Mouse (Mus musculus) cerebellum, adult 18-20 months (tissue): ENCODE measurements around the gene Gar1.
A peak's percentile ranks its signal among the peaks of the same experiment; 100 is the strongest.

Experiments
- DNase-seq, 2 experiments: peaks; one replicate each; pipeline ENCODE4 v3.0.0; 2021

Gar1 gene

GRCm38 (mm10) chr3:129831035-129831568 is at the start of gene Gar1:
Gene Gar1, minus strand, starts transcription at chr3:129831396.
- peak; percentile 93 to 96 for DNase-seq

DNA sequence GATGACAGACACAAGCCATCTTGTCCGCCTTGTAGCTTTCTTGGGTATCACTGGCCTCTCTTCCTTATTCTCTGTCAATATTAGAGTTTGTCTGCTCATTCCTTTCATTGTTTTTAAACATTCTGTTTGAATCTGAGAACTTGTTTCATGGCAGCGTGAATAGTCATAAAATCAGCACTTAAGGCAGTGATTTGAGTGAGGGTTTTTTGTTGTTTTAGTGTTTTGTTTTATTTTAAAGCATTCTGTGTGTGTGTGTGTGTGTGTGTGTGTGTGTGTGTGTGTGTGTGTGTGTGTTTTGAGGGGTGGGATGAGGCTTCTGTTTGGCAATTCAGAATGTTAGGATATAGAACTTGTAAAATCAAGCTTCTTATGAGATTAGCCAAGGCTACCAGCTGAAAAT is 48.7 kb upstream of the Gar1 start:
- no peak for DNase-seq

- peak in 1 of 2 experiments; percentile 33 for DNase-seq
Observed at GRCm38 (mm10) chr3:129879131-129879757, 48.0 kb upstream of the Gar1 start.

DNA sequence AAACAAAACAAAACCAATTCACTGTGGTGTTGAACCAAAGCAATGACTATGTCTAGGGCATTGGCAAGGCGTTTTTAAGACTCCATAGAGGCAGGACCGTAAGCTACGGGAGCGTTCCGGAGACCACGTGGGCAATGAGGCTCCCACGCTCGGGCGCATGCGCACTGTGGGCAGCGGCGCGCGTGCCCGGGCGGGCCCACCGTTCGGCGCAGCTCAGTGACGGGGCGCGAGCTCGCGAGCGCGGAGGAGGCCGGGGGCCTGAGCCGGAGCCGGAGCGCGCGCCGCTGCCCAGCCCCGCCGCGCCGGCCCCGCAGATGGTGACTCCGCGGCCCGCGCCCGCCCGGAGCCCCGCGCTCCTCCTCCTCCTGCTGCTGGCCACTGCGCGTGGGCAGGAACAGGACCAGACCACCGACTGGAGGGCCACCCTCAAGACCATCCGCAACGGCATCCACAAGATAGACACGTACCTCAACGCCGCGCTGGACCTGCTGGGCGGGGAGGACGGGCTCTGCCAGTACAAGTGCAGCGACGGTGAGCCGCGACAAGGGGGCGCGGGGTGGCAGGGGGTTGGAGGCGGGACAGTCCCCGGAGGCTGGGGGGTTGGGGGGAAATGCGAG is 47.3 kb upstream of the Gar1 start, which contains the start of gene Pla2g12a:
Gene Pla2g12a (plus strand): TSS at position 202 of the 617 bp plus-strand sequence.
- DNase-seq: peak; percentile 90 to 97

GRCm38 (mm10) chr3:129877327-129877726 is 46.1 kb upstream of the Gar1 start:
- no peak for DNase-seq

DNA sequence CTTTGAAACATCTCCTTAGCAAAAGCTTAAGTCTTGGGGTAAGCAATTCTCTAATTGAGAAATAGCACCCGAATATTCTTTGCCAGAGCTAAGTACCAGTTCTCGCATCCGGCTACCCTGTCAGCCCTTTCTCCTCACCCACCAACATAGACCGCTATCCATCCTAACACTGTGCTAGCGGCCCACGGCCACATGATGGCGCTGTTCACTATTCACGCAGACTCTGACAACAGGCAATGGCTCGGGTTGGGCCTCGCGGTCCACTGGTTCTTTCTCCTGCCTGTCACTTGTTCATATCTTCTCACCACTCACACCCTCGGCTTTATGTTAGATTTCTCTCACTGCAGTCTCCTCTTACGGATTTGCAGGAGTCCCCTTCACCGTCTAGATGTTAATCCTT is 32.5 kb upstream of the Gar1 start:
- peak; percentile 44 to 56 for DNase-seq

- no peak for DNase-seq
Observed at GRCm38 (mm10) chr3:129862592-129862991, 31.4 kb upstream of the Gar1 start.

DNA sequence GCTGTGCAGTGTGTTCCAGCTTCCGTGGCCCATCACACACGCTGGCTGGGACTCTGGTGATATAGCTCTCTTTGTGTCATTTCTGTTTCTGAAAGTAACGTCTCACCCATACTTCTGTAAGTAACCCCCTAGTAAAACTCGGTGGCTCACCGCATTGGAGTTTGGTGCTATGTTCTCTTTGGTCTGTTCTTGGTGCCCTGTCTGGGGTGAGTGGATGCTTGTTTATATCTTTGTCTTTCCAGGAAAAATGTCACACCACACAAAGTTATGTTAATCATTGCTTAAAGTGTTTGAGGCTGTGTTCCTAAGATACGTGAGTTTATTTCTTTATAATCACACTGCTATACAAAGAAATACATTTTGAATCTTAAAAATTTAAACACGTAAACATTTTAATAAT is 15.7 kb upstream of the Gar1 start:
- DNase-seq: no peak

- DNase-seq: no peak
Observed at GRCm38 (mm10) chr3:129845868-129846267, 14.7 kb upstream of the Gar1 start.

DNA sequence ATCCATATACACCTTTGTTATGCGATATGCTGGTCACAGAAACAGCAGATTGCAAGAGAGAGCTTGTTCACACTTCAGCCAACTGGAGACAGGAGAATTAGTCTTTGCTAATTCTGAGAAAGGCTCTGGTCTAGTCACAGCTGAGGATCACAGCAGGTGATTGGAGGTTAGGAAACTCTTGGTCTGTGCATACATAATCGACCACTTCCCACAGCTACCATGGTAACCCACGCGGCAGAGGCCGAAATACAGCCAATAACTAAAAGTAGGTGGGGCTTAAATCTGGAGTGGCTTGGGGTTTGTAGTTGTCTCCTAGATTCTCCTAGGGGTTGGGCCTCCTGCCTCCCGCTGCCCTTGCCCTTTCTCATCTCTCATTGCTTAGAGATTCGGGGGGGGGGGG is 6.8 kb upstream of the Gar1 start:
- no peak for DNase-seq

GRCm38 (mm10) chr3:129836965-129837364 is 5.8 kb upstream of the Gar1 start:
- DNase-seq: no peak

GRCm38 (mm10) chr3:129836051-129836697 is 5.0 kb upstream of the Gar1 start:
- no peak for DNase-seq

DNA sequence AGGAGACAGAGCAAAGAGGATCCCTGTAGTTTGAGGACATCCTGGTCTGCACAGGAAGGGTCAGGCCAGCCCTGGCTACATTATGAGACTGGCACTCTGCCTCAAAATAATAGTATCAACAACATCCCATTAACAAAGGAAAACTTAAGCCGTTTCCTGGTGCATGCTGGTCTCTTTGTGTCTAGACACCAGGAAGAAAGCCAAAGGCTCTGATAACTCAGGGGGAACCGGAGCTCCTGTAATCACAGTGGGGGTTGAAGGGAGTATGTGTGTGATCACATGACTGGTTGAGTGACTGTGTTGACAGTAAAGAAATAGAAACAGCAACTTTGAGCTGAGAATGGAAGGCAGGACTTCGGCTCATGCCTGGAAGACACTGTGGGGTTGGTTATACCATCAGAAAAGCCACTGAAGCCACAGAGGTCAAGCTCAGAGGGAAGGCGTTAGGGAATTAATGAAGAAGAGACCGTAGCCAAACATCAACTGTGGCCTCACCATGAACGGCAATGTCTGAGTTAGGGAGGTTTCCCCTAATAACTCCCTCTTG is 4.3 kb upstream of the Gar1 start, which contains the start of gene Cfi:
Gene Cfi (plus strand): TSS at position 497 of the 547 bp plus-strand sequence.
- no peak for DNase-seq

DNA sequence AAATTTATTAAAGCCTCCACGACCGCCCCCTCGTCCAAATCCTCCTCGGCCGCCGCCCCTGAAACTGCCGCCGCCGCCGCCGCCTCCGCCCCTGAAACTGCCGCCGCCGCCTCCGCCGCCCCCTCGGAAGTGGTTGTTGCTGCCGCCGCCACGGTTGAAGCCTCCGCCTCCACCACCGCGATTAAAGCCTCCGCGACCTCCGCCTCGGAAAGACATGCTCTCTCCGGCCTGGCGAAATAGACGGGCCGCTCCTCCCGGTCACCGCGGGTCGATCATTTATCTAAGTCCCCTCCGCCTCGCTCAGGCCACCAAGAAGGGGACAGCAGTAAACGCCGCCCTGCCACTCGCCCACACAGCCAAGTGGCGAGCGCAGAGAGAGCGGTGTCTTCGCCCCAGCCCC is 570 bp downstream of the Gar1 start:
- DNase-seq: peak in 1 of 2 experiments; percentile 27

DNA sequence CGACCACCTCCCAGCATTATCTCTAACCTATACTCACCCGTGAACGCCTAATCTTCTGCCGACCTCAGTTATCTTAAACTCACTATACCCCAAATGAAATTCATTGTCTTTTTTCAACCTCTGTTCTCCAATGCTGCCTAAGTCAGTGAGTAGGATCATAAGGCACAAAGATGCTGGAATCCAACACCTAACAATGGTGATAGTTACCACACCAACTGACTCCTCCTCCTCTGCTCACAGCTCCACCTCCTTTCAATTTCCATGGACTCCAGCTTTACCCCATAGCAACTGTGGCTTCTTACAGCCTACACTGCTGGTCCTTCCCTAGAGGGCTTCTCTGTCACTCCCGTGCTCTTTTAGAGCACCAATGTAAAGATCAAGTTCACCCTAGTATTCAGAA is 3.5 kb downstream of the Gar1 start:
- no peak for DNase-seq

- DNase-seq: no peak
Observed at GRCm38 (mm10) chr3:129826691-129827090, 4.5 kb downstream of the Gar1 start.

DNA sequence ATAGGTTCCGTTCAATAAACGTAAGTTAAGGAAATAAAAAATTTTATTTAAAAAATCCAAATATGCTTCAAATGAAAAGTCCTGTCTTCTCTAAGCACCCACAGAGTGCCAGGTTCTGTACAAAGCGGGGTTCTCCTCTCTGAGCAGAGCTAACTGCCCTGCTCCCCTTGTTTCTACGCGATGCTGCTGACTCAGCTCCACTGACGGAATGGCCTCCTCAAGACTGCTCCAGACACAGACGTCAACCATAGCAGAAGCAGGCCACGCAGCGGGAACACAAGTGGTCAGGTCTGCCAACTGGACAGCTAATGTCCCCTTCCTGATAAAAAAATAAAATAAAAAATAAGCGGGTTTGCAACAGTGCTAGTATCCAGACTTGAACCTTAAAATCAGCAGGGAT is 6.3 kb downstream of the Gar1 start:
- DNase-seq: no peak

GRCm38 (mm10) chr3:129824146-129824545 is 7.0 kb downstream of the Gar1 start:
- no peak for DNase-seq

DNA sequence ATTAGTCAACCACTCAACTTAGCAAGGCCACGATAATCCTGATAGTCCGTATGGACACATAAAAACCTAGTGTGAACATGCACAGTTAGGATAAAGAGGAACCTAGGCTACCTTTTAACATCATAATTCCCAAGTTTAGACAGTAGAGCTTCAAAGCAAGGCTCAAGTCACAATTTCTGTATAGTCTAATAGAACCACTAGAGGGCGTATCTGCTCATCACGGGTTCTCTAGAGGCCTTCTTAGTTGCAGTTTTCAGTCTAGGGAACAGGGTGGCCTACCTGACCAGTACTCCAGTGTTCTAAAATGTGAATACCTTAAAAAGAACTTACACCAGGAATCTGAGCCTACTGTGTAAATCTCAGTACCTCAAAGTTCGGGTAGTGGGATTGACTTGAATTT is 7.9 kb downstream of the Gar1 start:
- peak in 1 of 2 experiments; percentile 5 for DNase-seq

DNA sequence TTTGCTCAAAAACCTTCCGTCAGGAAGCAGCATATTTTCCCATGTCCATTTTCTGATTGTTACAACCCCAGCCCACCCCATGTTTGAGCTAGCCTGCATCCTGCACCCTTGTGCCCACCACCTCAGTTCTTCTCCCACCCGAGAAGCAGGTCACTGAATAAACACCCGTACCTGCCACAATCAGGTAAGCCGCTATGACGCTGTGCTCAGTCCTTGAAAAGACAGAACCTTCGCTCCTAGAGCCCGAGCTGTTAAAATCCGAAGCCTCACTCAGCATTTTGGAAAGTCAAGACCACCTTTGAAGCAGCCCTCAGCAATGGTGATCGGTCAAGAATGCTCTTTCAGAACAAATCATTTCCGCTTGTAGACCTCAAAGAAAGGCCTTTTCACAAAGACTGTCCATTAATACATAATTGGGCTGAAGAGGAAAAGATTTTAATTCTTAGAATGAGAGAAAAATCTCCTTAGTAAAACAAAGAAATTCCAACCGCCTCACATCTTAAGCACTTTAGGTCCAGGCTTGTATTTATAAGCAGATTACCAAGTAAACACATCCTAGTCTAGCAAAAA is 8.9 kb downstream of the Gar1 start, which contains the start of gene Rrh:
Gene Rrh (minus strand): TSS at position 382 of the 570 bp plus-strand sequence.
- no peak for DNase-seq

- no peak for DNase-seq
Observed at GRCm38 (mm10) chr3:129821736-129822135, 9.5 kb downstream of the Gar1 start.

GRCm38 (mm10) chr3:129820847-129821246 is 10.3 kb downstream of the Gar1 start:
- DNase-seq: no peak

- no peak for DNase-seq
Observed at GRCm38 (mm10) chr3:129803765-129804164, 27.4 kb downstream of the Gar1 start, which contains the start of gene Lrit3. Gene Lrit3, minus strand, starts transcription at chr3:129804030.
